Mouse (Mus musculus) kidney, adult 2 months (tissue): ENCODE data around the gene Gdpgp1.

Source experiments
- CTCF ChIP-seq: fragments of 200-500 bp; conservative IDR thresholded peaks from 2 replicates; pipeline ENCODE4 v1.5.1; 2011; ENCODE audit warnings: low read depth, mild to moderate bottlenecking, control low read depth, low read length, moderate library complexity, mixed read lengths; ENCODE audit not compliant: insufficient read depth, insufficient read length
- POLR2A ChIP-seq: fragments of 200-500 bp; IDR thresholded peaks from one replicate; pipeline ENCODE4 v1.6.1; 2011; ENCODE audit warnings: low read depth, low read length, control low read depth

GRCm38 (mm10) chr7:80255981-80256380 lies 23.3 kb downstream of the Gdpgp1 start:
- TF ChIP-seq CTCF: no peak
- TF ChIP-seq POLR2A: no peak
